Mouse (Mus musculus) ES-E14 (cell line): ENCODE data around the gene Fam131c.

Experiments used
- CHD2 ChIP-seq: IDR thresholded peaks from 2 replicates; pipeline ENCODE4 v1.6.1; 2014; ENCODE audit warnings: mild to moderate bottlenecking, low read depth, low read length, inconsistent platforms
- HCFC1 ChIP-seq: IDR thresholded peaks from 2 replicates; pipeline ENCODE4 v1.6.1; 2012; ENCODE audit warnings: low read length, inconsistent platforms, borderline replicate concordance; ENCODE audit not compliant: insufficient read depth
- ZC3H11A ChIP-seq: IDR thresholded peaks from 2 replicates; pipeline ENCODE4 v1.6.1; 2012; ENCODE audit warnings: low read depth, mild to moderate bottlenecking, inconsistent platforms, low read length, borderline replicate concordance

DNA sequence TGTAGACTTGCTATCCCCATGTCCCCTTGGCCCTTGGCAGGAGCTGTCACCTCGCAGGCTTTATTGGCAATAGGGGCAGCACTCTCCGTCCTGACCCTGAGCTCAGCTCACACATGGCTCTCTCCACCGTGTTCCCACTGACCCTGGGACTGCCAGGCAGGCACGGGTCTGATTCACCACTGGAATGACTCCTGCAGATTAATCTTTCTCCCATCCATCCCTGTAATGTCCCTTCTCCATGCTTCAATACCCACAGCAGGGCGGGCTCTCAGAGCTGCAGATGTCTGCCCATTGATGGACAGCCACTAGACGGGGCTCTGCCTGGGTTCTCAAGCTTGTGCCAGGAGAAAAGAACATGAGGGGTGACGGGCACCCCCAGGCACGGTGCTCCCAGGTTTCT, 2.9 kb upstream of the Fam131c start:
- TF ChIP-seq ZC3H11A, result no peak
- no peak for TF ChIP-seq CHD2
- no peak for TF ChIP-seq HCFC1
